Mouse (Mus musculus): ENCODE results near the gene Ppm1h. TPM values are rescaled to one million over a fixed set of nuclear protein-coding genes. Genes with fewer than 3 reads are reported as not detected.

The Ppm1h gene
- polyA plus RNA-seq, 1 experiment, result 13.1 TPM

- 66% methylated on average over 5 of the region's 5 CpGs for WGBS
- Histone ChIP-seq H3K4me3 (replicated peaks; ENCODE audit: control insufficient read depth, low read depth, low read length) (no peak overlapping the region), H3K27ac (ENCODE audit: control insufficient read depth, insufficient read depth, low read depth, low read length, poor library complexity) (no peak overlapping the region), H3K4me1 (ENCODE audit: control insufficient read depth, insufficient read depth, low read length) (no peaks in the 10 kb centered on the region)
- TF ChIP-seq CTCF (IDR thresholded peaks at IDR 0.05; ENCODE audit: control insufficient read depth, insufficient read depth, low read length) (no peak), POLR2A (IDR thresholded peaks at IDR 0.05; ENCODE audit: borderline replicate concordance, control insufficient read depth, low read depth, low read length) (no peak)
Observed at GRCm38 (mm10) chr10:122712307-122712706, 33.7 kb downstream of the Ppm1h start.

GRCm38 (mm10) chr10:122715856-122716255 lies 37.3 kb downstream of the Ppm1h start:
- no peak for TF ChIP-seq POLR2A (IDR thresholded peaks at IDR 0.05; ENCODE audit: borderline replicate concordance, control insufficient read depth, low read depth, low read length)
- no peak for TF ChIP-seq CTCF (IDR thresholded peaks at IDR 0.05; ENCODE audit: control insufficient read depth, insufficient read depth, low read length)
- 91% methylated on average over 12 of the region's 12 CpGs for WGBS
- Histone ChIP-seq H3K27ac (ENCODE audit: control insufficient read depth, insufficient read depth, low read depth, low read length, poor library complexity) (no peak overlapping the region), H3K4me3 (replicated peaks; ENCODE audit: control insufficient read depth, low read depth, low read length) (no peak overlapping the region), H3K4me1 (ENCODE audit: control insufficient read depth, insufficient read depth, low read length) (no peaks in the 10 kb centered on the region)

GRCm38 (mm10) chr10:122716286-122716685 lies 37.7 kb downstream of the Ppm1h start:
- no peaks in the 10 kb centered on the region for H3K4me1 ChIP-seq (ENCODE audit: control insufficient read depth, insufficient read depth, low read length)
- no peak overlapping the region for H3K4me3 ChIP-seq (replicated peaks; ENCODE audit: control insufficient read depth, low read depth, low read length)
- no peak overlapping the region for H3K27ac ChIP-seq (ENCODE audit: control insufficient read depth, insufficient read depth, low read depth, low read length, poor library complexity)
- TF ChIP-seq CTCF (IDR thresholded peaks at IDR 0.05; ENCODE audit: control insufficient read depth, insufficient read depth, low read length), result no peak
- no peak for TF ChIP-seq POLR2A (IDR thresholded peaks at IDR 0.05; ENCODE audit: borderline replicate concordance, control insufficient read depth, low read depth, low read length)
- 86% methylated on average over 8 of the region's 8 CpGs for WGBS

- no peaks in the 10 kb centered on the region for H3K4me1 ChIP-seq (ENCODE audit: control insufficient read depth, insufficient read depth, low read length)
- 86% methylated on average over 14 of the region's 14 CpGs for WGBS
- H3K27ac ChIP-seq (ENCODE audit: control insufficient read depth, insufficient read depth, low read depth, low read length, poor library complexity), result no peak overlapping the region
- TF ChIP-seq POLR2A (IDR thresholded peaks at IDR 0.05; ENCODE audit: borderline replicate concordance, control insufficient read depth, low read depth, low read length) (no peak), CTCF (IDR thresholded peaks at IDR 0.05; ENCODE audit: control insufficient read depth, insufficient read depth, low read length) (no peak)
- no peak overlapping the region for H3K4me3 ChIP-seq (replicated peaks; ENCODE audit: control insufficient read depth, low read depth, low read length)
Observed at GRCm38 (mm10) chr10:122716739-122717474, 38.3 kb downstream of the Ppm1h start.

- no peak for TF ChIP-seq CTCF (IDR thresholded peaks at IDR 0.05; ENCODE audit: control insufficient read depth, insufficient read depth, low read length)
- no peak for TF ChIP-seq POLR2A (IDR thresholded peaks at IDR 0.05; ENCODE audit: borderline replicate concordance, control insufficient read depth, low read depth, low read length)
- 79% methylated on average over 14 of the region's 14 CpGs for WGBS
Observed at GRCm38 (mm10) chr10:122717754-122718415, 39.3 kb downstream of the Ppm1h start.

GRCm38 (mm10) chr10:122718951-122719350 lies 40.4 kb downstream of the Ppm1h start:
- H3K4me1 ChIP-seq (ENCODE audit: control insufficient read depth, insufficient read depth, low read length), result no peaks in the 10 kb centered on the region; the same call in 1 of the 2 replicates
- WGBS, result 82% methylated on average over 7 of the region's 7 CpGs
- TF ChIP-seq POLR2A (IDR thresholded peaks at IDR 0.05; ENCODE audit: borderline replicate concordance, control insufficient read depth, low read depth, low read length), result no peak
- no peak for TF ChIP-seq CTCF (IDR thresholded peaks at IDR 0.05; ENCODE audit: control insufficient read depth, insufficient read depth, low read length)

More at GRCm38 (mm10) chr10:122717754-122718415, 39.3 kb downstream of the Ppm1h start:
- H3K4me1 ChIP-seq (ENCODE audit: control insufficient read depth, insufficient read depth, low read length), result no peaks in the 10 kb centered on the region; the same call in 1 of the 2 replicates
- H3K4me3 ChIP-seq (replicated peaks; ENCODE audit: control insufficient read depth, low read depth, low read length), result no peak overlapping the region
- H3K27ac ChIP-seq (ENCODE audit: control insufficient read depth, insufficient read depth, low read depth, low read length, poor library complexity), result no peak overlapping the region

GRCm38 (mm10) chr10:122722111-122722510 lies 43.5 kb downstream of the Ppm1h start:
- no peak for TF ChIP-seq CTCF (IDR thresholded peaks at IDR 0.05; ENCODE audit: control insufficient read depth, insufficient read depth, low read length)
- TF ChIP-seq POLR2A (IDR thresholded peaks at IDR 0.05; ENCODE audit: borderline replicate concordance, control insufficient read depth, low read depth, low read length), result no peak
- Histone ChIP-seq H3K27ac (ENCODE audit: control insufficient read depth, insufficient read depth, low read depth, low read length, poor library complexity) (no peak overlapping the region), H3K4me1 (ENCODE audit: control insufficient read depth, insufficient read depth, low read length) (no peaks in the 10 kb centered on the region; the same call in 1 of the 2 replicates), H3K4me3 (replicated peaks; ENCODE audit: control insufficient read depth, low read depth, low read length) (no peak overlapping the region)
- WGBS, result 54% methylated on average over 6 of the region's 6 CpGs

More at GRCm38 (mm10) chr10:122718951-122719350, 40.4 kb downstream of the Ppm1h start:
- Histone ChIP-seq H3K4me3 (replicated peaks; ENCODE audit: control insufficient read depth, low read depth, low read length) (no peak overlapping the region), H3K27ac (ENCODE audit: control insufficient read depth, insufficient read depth, low read depth, low read length, poor library complexity) (no peak overlapping the region; the same call in 1 of the 2 replicates)

GRCm38 (mm10) chr10:122724692-122725091 lies 46.1 kb downstream of the Ppm1h start:
- WGBS, result 87% methylated on average over 4 of the region's 4 CpGs
- Histone ChIP-seq H3K27ac (ENCODE audit: control insufficient read depth, insufficient read depth, low read depth, low read length, poor library complexity) (no peak overlapping the region), H3K4me3 (replicated peaks; ENCODE audit: control insufficient read depth, low read depth, low read length) (no peak overlapping the region), H3K4me1 (ENCODE audit: control insufficient read depth, insufficient read depth, low read length) (no peaks in the 10 kb centered on the region; the same call in 1 of the 2 replicates)
- TF ChIP-seq CTCF (IDR thresholded peaks at IDR 0.05; ENCODE audit: control insufficient read depth, insufficient read depth, low read length) (no peak), POLR2A (IDR thresholded peaks at IDR 0.05; ENCODE audit: borderline replicate concordance, control insufficient read depth, low read depth, low read length) (no peak)

Measured in bone marrow, adult 2 months (tissue).